Mouse (Mus musculus): Measurements from ENCODE around the gene Gm21725.
"Not testable (repeated sequence)": the region's sequence is repeated elsewhere in the genome, so short reads cannot be mapped to it uniquely, and the experiment has no call there.

The Gm21725 gene

GRCm38 (mm10) chrY:13348963-13349362, at the start of gene Gm21725:
Gene Gm21725 (minus strand): TSS chrY:13349063.
- DNase-seq: not testable (repeated sequence)

Data from kidney, postnatal 10 days (tissue).